Mouse (Mus musculus): ENCODE results near the gene Asb1. TPM values are rescaled to one million over a fixed set of nuclear protein-coding genes. Genes with fewer than 3 reads are reported as not detected.
A peak's percentile ranks its signal among the peaks of the same experiment; 100 is the strongest.

The Asb1 gene
- total and polyA plus RNA-seq, 2 experiments from 2014 or later: 8.6 to 29.3 TPM

GRCm38 (mm10) chr1:91567269-91567668 is 26.9 kb downstream of the Asb1 start:
- H3K36me3 ChIP-seq (ENCODE audit: insufficient read depth, low read length): no peaks in the 10 kb centered on the region
- H3K4me2 ChIP-seq (ENCODE audit: low read depth, low read length, poor library complexity, severe bottlenecking): no peak overlapping the region
- H3K4me3 ChIP-seq (ENCODE audit: low read depth, low read length): no peak overlapping the region
- no peak for ATAC-seq (ENCODE audit: low FRiP score)
- H3K27me3 ChIP-seq (ENCODE audit: insufficient read depth, low read length): no peaks in the 10 kb centered on the region
- no peak overlapping the region for H3K9ac ChIP-seq (replicated peaks; ENCODE audit: low read length, poor library complexity, severe bottlenecking)
- H3K9me3 ChIP-seq (ENCODE audit: low read length): no peaks in the 10 kb centered on the region
- TF ChIP-seq CTCF (IDR thresholded peaks at IDR 0.05): no peak
- 94% methylated on average over 2 of the region's 2 CpGs for WGBS
- no peak for DNase-seq (ENCODE audit: low spot score)
- no peak overlapping the region for H3K27ac ChIP-seq (ENCODE audit: low read depth, low read length)
- H3K4me1 ChIP-seq (ENCODE audit: insufficient read depth, low read length): no peaks in the 10 kb centered on the region

DNA sequence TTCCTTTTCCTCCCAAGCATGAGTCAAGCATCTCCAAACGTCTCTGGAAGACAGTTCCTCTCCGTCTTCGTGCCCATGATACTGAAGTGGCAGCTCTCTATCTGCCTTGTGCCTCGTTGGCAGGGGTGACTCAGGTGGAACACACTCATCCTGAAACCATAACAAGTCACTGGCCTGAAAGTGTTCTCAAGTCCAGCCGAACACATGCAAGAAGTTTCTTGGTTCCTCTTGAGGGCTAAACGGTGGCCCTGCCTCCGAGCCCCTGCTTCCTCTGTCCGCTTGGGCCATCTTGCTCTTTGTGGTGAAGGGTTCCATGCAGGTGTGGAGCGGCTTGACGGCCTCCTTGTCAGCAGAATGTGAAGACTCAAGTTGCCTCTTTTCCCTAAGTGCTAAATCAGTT is 32.1 kb downstream of the Asb1 start:
- ATAC-seq (ENCODE audit: low FRiP score) (no peak), DNase-seq (ENCODE audit: low spot score) (no peak)

DNA sequence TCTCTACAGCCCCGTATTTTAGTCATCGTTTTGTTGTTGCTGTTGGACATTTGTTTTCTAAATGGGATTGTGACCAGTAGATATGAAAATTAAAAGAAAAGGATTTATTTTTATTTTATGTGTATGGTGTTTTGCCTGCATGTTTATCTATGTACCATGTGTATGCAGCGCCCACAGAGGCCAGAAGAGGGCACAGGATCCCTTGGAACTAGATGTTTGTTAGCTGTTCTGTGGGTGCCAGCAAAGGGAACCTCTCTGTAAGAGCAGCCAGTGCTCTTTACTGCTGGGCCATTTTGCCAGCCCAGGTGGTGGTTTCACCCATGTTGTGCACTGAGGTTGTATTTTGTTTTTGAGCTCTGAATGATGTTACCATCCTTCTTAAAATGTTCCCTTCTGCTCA is 33.9 kb downstream of the Asb1 start:
- H3K36me3 ChIP-seq (ENCODE audit: insufficient read depth, low read length): no peaks in the 10 kb centered on the region
- no peak overlapping the region for H3K4me2 ChIP-seq (ENCODE audit: low read depth, low read length, poor library complexity, severe bottlenecking)
- WGBS: 79% methylated on average over 3 of the region's 3 CpGs
- no peaks in the 10 kb centered on the region for H3K4me1 ChIP-seq (ENCODE audit: insufficient read depth, low read length)
- TF ChIP-seq CTCF (IDR thresholded peaks at IDR 0.05): peak; percentile 92
- DNase-seq (ENCODE audit: low spot score) (peak; percentile 80), ATAC-seq (ENCODE audit: low FRiP score) (no peak)
- H3K27ac ChIP-seq (ENCODE audit: low read depth, low read length): no peak overlapping the region
- no peak overlapping the region for H3K9ac ChIP-seq (replicated peaks; ENCODE audit: low read length, poor library complexity, severe bottlenecking)
- H3K27me3 ChIP-seq (ENCODE audit: insufficient read depth, low read length): no peaks in the 10 kb centered on the region
- H3K4me3 ChIP-seq (ENCODE audit: low read depth, low read length): no peak overlapping the region
- no peaks in the 10 kb centered on the region for H3K9me3 ChIP-seq (ENCODE audit: low read length)

More for the DNA sequence above, 32.1 kb downstream of the Asb1 start:
- no peaks in the 10 kb centered on the region for H3K9me3 ChIP-seq (ENCODE audit: low read length)
- no peaks in the 10 kb centered on the region for H3K4me1 ChIP-seq (ENCODE audit: insufficient read depth, low read length)
- H3K4me3 ChIP-seq (ENCODE audit: low read depth, low read length): no peak overlapping the region
- H3K27ac ChIP-seq (ENCODE audit: low read depth, low read length): no peak overlapping the region
- H3K4me2 ChIP-seq (ENCODE audit: low read depth, low read length, poor library complexity, severe bottlenecking): no peak overlapping the region
- no peaks in the 10 kb centered on the region for H3K27me3 ChIP-seq (ENCODE audit: insufficient read depth, low read length)
- H3K9ac ChIP-seq (replicated peaks; ENCODE audit: low read length, poor library complexity, severe bottlenecking): no peak overlapping the region
- WGBS: 82% methylated on average over 10 of the region's 10 CpGs
- no peak for TF ChIP-seq CTCF (IDR thresholded peaks at IDR 0.05)
- H3K36me3 ChIP-seq (ENCODE audit: insufficient read depth, low read length): no peaks in the 10 kb centered on the region

DNA sequence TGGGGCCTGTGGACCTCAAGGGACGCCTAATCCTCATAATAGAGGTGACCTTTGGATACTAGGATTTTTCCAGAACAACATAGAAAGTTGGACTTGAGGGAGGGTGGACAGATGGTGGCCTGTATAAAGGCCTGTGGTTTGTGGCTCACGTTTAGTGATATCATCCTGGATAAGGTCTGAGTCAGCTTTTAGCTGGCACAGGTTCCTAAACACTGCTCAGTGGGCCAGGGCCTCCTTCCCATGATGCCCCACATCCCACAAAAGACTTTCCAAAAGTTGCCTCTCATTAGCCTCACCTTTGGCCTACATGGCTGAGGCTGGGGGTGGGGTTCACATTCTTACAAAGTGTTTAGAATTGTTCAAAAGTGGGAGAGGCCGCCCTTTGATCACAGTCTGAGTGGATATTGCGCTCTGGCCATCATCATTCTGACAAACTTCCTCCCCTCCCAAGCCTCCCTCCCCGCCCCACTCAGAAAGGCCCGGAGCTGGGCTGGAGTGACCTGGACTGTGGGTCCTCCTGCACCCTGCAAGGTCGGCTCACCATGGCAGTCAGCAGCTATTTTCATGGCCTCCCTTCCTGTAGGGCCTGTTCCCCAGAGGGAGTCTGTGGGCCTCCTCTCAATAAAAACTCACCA is 37.7 kb downstream of the Asb1 start:
- no peak overlapping the region for H3K9ac ChIP-seq (replicated peaks; ENCODE audit: low read length, poor library complexity, severe bottlenecking)
- no peaks in the 10 kb centered on the region for H3K36me3 ChIP-seq (ENCODE audit: insufficient read depth, low read length)
- no peak overlapping the region for H3K4me2 ChIP-seq (ENCODE audit: low read depth, low read length, poor library complexity, severe bottlenecking)
- no peak for TF ChIP-seq CTCF (IDR thresholded peaks at IDR 0.05)
- DNase-seq (ENCODE audit: low spot score) (no peak), ATAC-seq (ENCODE audit: low FRiP score) (no peak)
- H3K4me1 ChIP-seq (ENCODE audit: insufficient read depth, low read length): no peaks in the 10 kb centered on the region
- WGBS: 79% methylated on average over 7 of the region's 7 CpGs
- no peak overlapping the region for H3K4me3 ChIP-seq (ENCODE audit: low read depth, low read length)
- H3K9me3 ChIP-seq (ENCODE audit: low read length): no peaks in the 10 kb centered on the region
- no peaks in the 10 kb centered on the region for H3K27me3 ChIP-seq (ENCODE audit: insufficient read depth, low read length)
- no peak overlapping the region for H3K27ac ChIP-seq (ENCODE audit: low read depth, low read length)

- no peaks in the 10 kb centered on the region for H3K27me3 ChIP-seq (ENCODE audit: insufficient read depth, low read length)
- no peak for TF ChIP-seq CTCF (IDR thresholded peaks at IDR 0.05)
- no peak overlapping the region for H3K4me3 ChIP-seq (ENCODE audit: low read depth, low read length)
These were observed 40.2 kb downstream of the Asb1 start for GRCm38 (mm10) chr1:91580503-91580902.

GRCm38 (mm10) chr1:91581206-91581605 is 40.9 kb downstream of the Asb1 start:
- ATAC-seq (ENCODE audit: low FRiP score) (no peak), DNase-seq (ENCODE audit: low spot score) (no peak)
- no peak for TF ChIP-seq CTCF (IDR thresholded peaks at IDR 0.05)
- Histone ChIP-seq H3K4me3 (ENCODE audit: low read depth, low read length) (no peak overlapping the region), H3K9me3 (ENCODE audit: low read length) (no peaks in the 10 kb centered on the region), H3K27ac (ENCODE audit: low read depth, low read length) (no peak overlapping the region), H3K9ac (replicated peaks; ENCODE audit: low read length, poor library complexity, severe bottlenecking) (no peak overlapping the region), H3K36me3 (ENCODE audit: insufficient read depth, low read length) (no peaks in the 10 kb centered on the region), H3K27me3 (ENCODE audit: insufficient read depth, low read length) (no peaks in the 10 kb centered on the region), H3K4me1 (ENCODE audit: insufficient read depth, low read length) (no peaks in the 10 kb centered on the region), H3K4me2 (ENCODE audit: low read depth, low read length, poor library complexity, severe bottlenecking) (no peak overlapping the region)
- WGBS: 71% methylated on average over 2 of the region's 2 CpGs

More at GRCm38 (mm10) chr1:91580503-91580902, 40.2 kb downstream of the Asb1 start:
- Histone ChIP-seq H3K4me2 (ENCODE audit: low read depth, low read length, poor library complexity, severe bottlenecking) (no peak overlapping the region), H3K27ac (ENCODE audit: low read depth, low read length) (no peak overlapping the region), H3K36me3 (ENCODE audit: insufficient read depth, low read length) (no peaks in the 10 kb centered on the region), H3K9me3 (ENCODE audit: low read length) (no peaks in the 10 kb centered on the region), H3K9ac (replicated peaks; ENCODE audit: low read length, poor library complexity, severe bottlenecking) (no peak overlapping the region), H3K4me1 (ENCODE audit: insufficient read depth, low read length) (no peaks in the 10 kb centered on the region)
- ATAC-seq (ENCODE audit: low FRiP score) (no peak), DNase-seq (ENCODE audit: low spot score) (no peak)
- WGBS: 85% methylated on average over 2 of the region's 2 CpGs
